In the genomic region with DNA sequence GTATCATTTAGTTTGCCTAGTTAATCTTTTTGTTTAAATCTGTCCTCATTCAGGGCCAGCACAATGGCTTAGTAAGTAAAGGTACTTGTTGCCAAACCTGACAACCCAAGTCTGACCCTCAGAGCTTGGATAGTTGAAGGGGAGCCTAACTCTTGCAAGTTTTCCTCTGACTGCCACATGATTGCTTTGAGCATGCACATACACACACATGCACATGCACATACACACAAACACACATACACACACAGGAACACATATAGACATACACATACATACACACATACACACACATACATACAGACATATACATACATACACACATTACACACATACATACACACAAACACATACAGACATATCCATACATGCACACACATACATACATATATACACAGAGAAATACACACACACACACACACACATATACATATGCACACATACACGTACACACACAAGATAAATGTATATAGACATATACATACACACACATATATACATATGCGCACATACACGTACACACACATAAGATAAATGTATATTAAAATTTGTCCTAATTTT, we compare ENCODE assay signal across 26 mouse cellular contexts. TPM values are rescaled to one million over a fixed set of nuclear protein-coding genes. Genes with fewer than 3 reads are reported as not detected.
"Had no signal": no experiment of that assay in that cellular context is flagged by ENCODE, and none has a peak within 500 bp of the region (broad histone marks: within the 10 kb centered on the region; RNA-seq: fewer than 3 reads in every experiment).

No protein-coding gene starts in this region.

- H3K27ac ChIP-seq: embryonic facial prominence, embryonic 10.5 days; embryonic facial prominence, embryonic 12.5 days; embryonic facial prominence, embryonic 13.5 days; embryonic facial prominence, embryonic 15.5 days; forebrain, embryonic 10.5 days; forebrain, embryonic 12.5 days; forebrain, embryonic 13.5 days; forebrain, embryonic 15.5 days; gastrocnemius, adult 2 months; heart, adult 2 months had no signal

- H3K9ac ChIP-seq: embryonic facial prominence, embryonic 12.5 days; embryonic facial prominence, embryonic 13.5 days; embryonic facial prominence, embryonic 15.5 days; forebrain, embryonic 12.5 days; forebrain, embryonic 13.5 days; forebrain, embryonic 15.5 days; forebrain, postnatal 0 days had no signal

- H3K4me2 ChIP-seq: embryonic facial prominence, embryonic 12.5 days; embryonic facial prominence, embryonic 13.5 days; embryonic facial prominence, embryonic 15.5 days; forebrain, embryonic 12.5 days; forebrain, embryonic 13.5 days; forebrain, embryonic 15.5 days had no signal

- H3K4me1 ChIP-seq: embryonic facial prominence, embryonic 12.5 days; embryonic facial prominence, embryonic 13.5 days; embryonic facial prominence, embryonic 15.5 days; forebrain, embryonic 10.5 days; forebrain, embryonic 12.5 days; forebrain, embryonic 13.5 days; forebrain, embryonic 15.5 days had no signal

- H3K9me3 ChIP-seq: embryonic facial prominence, embryonic 10.5 days; embryonic facial prominence, embryonic 12.5 days; embryonic facial prominence, embryonic 13.5 days; embryonic facial prominence, embryonic 15.5 days; forebrain, embryonic 10.5 days; forebrain, embryonic 12.5 days; forebrain, embryonic 13.5 days; forebrain, embryonic 15.5 days had no signal

- H3K4me3 ChIP-seq: embryonic facial prominence, embryonic 10.5 days; embryonic facial prominence, embryonic 12.5 days; embryonic facial prominence, embryonic 13.5 days; embryonic facial prominence, embryonic 15.5 days; erythroblast, embryonic 14.5 days; forebrain, embryonic 10.5 days; forebrain, embryonic 12.5 days; forebrain, embryonic 13.5 days; forebrain, embryonic 15.5 days; gastrocnemius, adult 2 months; heart, adult 2 months had no signal

- H3K36me3 ChIP-seq: embryonic facial prominence, embryonic 10.5 days; embryonic facial prominence, embryonic 12.5 days; embryonic facial prominence, embryonic 13.5 days; embryonic facial prominence, embryonic 15.5 days; forebrain, embryonic 10.5 days; forebrain, embryonic 12.5 days; forebrain, embryonic 15.5 days had no signal

- ATAC-seq: forebrain, embryonic 13.5 days; forebrain, embryonic 14.5 days; forebrain, embryonic 15.5 days; forebrain, embryonic 16.5 days; forebrain, postnatal 0 days had no signal

- DNase-seq: cerebellum, adult 9-11 months; cerebellum, postnatal 10 days; cerebellum, postnatal 14 days; cerebellum, postnatal 25 days; cerebellum, postnatal 36 days; embryo, embryonic 11 days; forebrain, postnatal 0 days; gastrocnemius, adult 2 months; gastrocnemius, postnatal 10 days; gastrocnemius, postnatal 14 days; gastrocnemius, postnatal 25 days; gastrocnemius, postnatal 36 days; heart, adult 11 months; heart, adult 18-20 months; heart, adult 2 months had no signal

- H3K27me3 ChIP-seq: embryonic facial prominence, embryonic 12.5 days; embryonic facial prominence, embryonic 13.5 days; embryonic facial prominence, embryonic 15.5 days; forebrain, embryonic 12.5 days; forebrain, embryonic 13.5 days; forebrain, embryonic 15.5 days had no signal

RNA-seq across cellular contexts. Expression of gene Slc35e3, which starts 21.3 kb away (rescaled TPM):
- polyA plus RNA-seq: erythroblast, embryonic 14.5 days had no signal
